Mouse (Mus musculus) heart, embryonic 12.5 days (tissue): ENCODE measurements around the gene Odf4. TPM values are rescaled to one million over a fixed set of nuclear protein-coding genes. Genes with fewer than 3 reads are reported as not detected.
"Not testable (repeated sequence)": the region's sequence is repeated elsewhere in the genome, so short reads cannot be mapped to it uniquely, and the experiment has no call there.

Source experiments
- ATAC-seq: fragments of 200-750 bp; cut with Nextera tagmentation; 2 replicates; pipeline ENCODE4 v1.8.0; 2017; ENCODE audit warnings: moderate TSS enrichment, moderate library complexity; ENCODE audit not compliant: insufficient number of reproducible peaks, low FRiP score
- H3K27ac ChIP-seq: fragments of 300-500 bp; sonication (generic); 2 replicates; pipeline ENCODE4 v1.5.1; 2016; ENCODE audit warnings: mild to moderate bottlenecking, moderate library complexity; ENCODE audit not compliant: poor library complexity, severe bottlenecking
- H3K27me3 ChIP-seq: fragments of 300-500 bp; sonication (generic); replicated peaks from 2 replicates; pipeline ENCODE4 v1.6.1; 2016; ENCODE audit warnings: mild to moderate bottlenecking, moderate library complexity
- H3K36me3 ChIP-seq: fragments of 300-500 bp; sonication (generic); 2 replicates; pipeline ENCODE4 v1.6.1; 2016; ENCODE audit warnings: mild to moderate bottlenecking, moderate library complexity
- H3K4me1 ChIP-seq: fragments of 300-500 bp; sonication (generic); replicated peaks from 2 replicates; pipeline ENCODE4 v1.6.1; 2016; ENCODE audit warnings: mild to moderate bottlenecking
- H3K4me2 ChIP-seq: fragments of 300-500 bp; sonication (generic); 2 replicates; pipeline ENCODE4 v1.6.1; 2016; ENCODE audit warnings: mild to moderate bottlenecking, moderate library complexity
- H3K4me3 ChIP-seq: fragments of 300-500 bp; sonication (generic); 2 replicates; pipeline ENCODE4 v1.5.1; 2016; ENCODE audit warnings: mild to moderate bottlenecking
- H3K9ac ChIP-seq: fragments of 300-500 bp; sonication (generic); 2 replicates; pipeline ENCODE4 v1.6.1; 2016; ENCODE audit warnings: mild to moderate bottlenecking, moderate library complexity
- H3K9me3 ChIP-seq: fragments of 300-500 bp; sonication (generic); replicated peaks from 2 replicates; pipeline ENCODE4 v1.6.1; 2016; ENCODE audit warnings: mild to moderate bottlenecking, moderate library complexity
- WGBS: fragments of 180-500 bp; shearing (Covaris S2); methylation state at CpG from one replicate; pipeline ENCODE4 v1.1.7; 2016; 5-methylcytosine and 5-hydroxymethylcytosine counted together
- polyA plus RNA-seq: library from polyadenylated mRNA; unstranded; fragments of >200 nt; fragmentation: Nextera tagmentation; extraction: Ambion mirVana; gene quantifications from 2 replicates; pipeline ENCODE4 v1.2.1, GENCODE M21; 2016

Odf4 gene
- not detected in 2 replicates for polyA plus RNA-seq

DNA sequence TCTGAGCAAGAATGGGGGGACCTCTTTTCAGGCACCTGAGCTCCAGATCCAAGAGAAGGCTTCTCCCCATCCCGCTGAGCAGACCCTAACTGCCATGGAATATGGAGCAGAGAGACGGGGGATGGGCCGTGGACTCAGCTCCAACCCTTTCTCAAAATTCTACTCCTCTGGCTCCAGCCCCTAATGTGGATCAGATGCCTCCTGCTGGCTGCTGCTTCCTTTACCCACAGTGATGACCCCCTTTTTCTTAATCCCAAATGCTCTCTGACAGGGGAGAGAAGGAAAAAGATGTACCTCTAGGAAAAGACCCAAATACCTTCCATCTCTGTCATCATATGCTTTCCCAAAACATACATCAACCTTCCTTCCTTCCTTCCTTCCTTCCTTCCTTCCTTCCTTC, at the start of gene Odf4:
Gene Odf4, minus strand, starts transcription at position 101 of the 400 bp plus-strand sequence.
- WGBS, result 65% methylated on average over 3 of the region's 3 CpGs
- no peak within 1 kb of the TSS for H3K9ac ChIP-seq
- no peak within 1 kb of the TSS for H3K4me3 ChIP-seq
- H3K4me2 ChIP-seq, result no peak within 1 kb of the TSS
- peaks cover 7% of the 10 kb centered on the region; the same call in 1 of the 2 replicates for H3K27me3 ChIP-seq
- no peaks in the 10 kb centered on the region for H3K9me3 ChIP-seq
- no peaks in the 10 kb centered on the region for H3K4me1 ChIP-seq
- H3K27ac ChIP-seq, result no peak within 1 kb of the TSS
- H3K36me3 ChIP-seq, result no peaks in the 10 kb centered on the region
- no peak for ATAC-seq

DNA sequence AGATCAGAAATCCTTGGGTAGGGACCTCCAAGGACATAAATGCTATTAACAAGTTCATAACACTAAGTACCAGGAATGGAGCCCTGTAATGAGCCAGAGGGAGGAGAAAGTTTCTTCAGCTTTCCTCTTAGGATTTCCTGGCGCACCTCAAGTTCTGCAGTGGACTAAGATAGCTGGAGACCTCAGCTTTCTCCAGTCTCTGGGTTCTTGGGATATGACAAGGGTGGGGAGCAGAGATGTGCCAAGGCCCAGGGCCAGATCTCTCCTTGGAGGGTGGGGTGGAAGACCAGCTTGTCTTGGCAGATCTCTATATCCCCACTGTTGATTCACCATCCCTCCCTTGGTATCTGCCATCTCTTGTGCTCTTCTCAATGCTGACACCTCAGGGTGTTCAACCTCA, 48.7 kb upstream of the Odf4 start:
- Histone ChIP-seq H3K27me3 (no peaks in the 10 kb centered on the region; the same call in 1 of the 2 replicates), H3K4me3 (no peak overlapping the region), H3K4me2 (no peak overlapping the region), H3K9me3 (no peaks in the 10 kb centered on the region), H3K4me1 (peaks cover 26% of the 10 kb centered on the region), H3K27ac (no peak overlapping the region), H3K36me3 (no peaks in the 10 kb centered on the region), H3K9ac (no peak overlapping the region)
- no peak for ATAC-seq
- 88% methylated on average over 1 of the region's 1 CpGs for WGBS

DNA sequence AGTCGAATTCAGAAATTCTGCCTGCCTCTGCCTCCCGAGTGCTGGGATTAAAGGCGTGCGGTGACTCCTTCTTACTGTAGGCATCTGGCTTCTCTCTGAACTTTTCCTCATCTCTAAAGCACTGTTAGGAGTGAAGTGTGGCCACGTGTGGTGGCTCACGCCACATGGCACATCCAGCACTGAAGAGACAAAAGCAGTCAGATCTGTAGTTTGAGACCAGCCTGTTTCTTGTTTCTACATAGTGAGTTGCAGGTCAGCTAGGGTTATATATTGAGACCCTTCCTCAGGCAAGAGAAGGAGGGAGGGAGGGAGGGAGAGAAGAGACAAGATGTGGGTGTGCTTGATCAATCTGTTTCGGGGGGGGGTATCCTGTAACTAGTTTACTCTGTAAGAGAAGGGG, 48.2 kb upstream of the Odf4 start, which contains the start of gene Rangrf:
Gene Rangrf, minus strand, starts transcription at position 101 of the 400 bp plus-strand sequence.
- Histone ChIP-seq H3K4me1 (peaks cover 30% of the 10 kb centered on the region), H3K27ac (no peak within 1 kb of the TSS), H3K27me3 (no peaks in the 10 kb centered on the region; the same call in 1 of the 2 replicates), H3K4me2 (peak within 1 kb of the TSS; percentile 63), H3K4me3 (peak within 1 kb of the TSS; percentile 53), H3K36me3 (no peaks in the 10 kb centered on the region), H3K9me3 (no peaks in the 10 kb centered on the region), H3K9ac (no peak within 1 kb of the TSS)
- no peak for ATAC-seq
- 69% methylated on average over 7 of the region's 7 CpGs for WGBS

DNA sequence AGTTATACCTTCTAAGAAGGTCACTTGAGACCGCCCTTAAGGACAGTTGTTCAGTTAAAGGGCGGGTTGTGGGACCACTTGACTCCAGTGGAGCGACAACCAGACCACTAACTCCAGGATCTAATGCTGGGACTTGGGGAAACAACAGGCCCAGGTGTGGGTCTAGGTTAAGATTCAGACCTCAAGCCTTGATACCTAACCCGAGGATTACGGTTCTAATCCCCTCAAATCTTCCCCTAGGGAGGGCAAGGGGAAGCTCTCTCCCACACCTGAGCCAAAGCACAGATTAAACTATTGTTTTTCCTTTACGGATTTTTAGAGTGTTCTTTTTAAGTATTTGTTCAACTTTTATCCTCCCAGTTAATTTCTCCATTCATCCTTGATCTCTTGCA, 47.2 kb upstream of the Odf4 start:
- H3K9me3 ChIP-seq, result no peaks in the 10 kb centered on the region
- peak overlapping the region; percentile 63 for H3K4me2 ChIP-seq

DNA sequence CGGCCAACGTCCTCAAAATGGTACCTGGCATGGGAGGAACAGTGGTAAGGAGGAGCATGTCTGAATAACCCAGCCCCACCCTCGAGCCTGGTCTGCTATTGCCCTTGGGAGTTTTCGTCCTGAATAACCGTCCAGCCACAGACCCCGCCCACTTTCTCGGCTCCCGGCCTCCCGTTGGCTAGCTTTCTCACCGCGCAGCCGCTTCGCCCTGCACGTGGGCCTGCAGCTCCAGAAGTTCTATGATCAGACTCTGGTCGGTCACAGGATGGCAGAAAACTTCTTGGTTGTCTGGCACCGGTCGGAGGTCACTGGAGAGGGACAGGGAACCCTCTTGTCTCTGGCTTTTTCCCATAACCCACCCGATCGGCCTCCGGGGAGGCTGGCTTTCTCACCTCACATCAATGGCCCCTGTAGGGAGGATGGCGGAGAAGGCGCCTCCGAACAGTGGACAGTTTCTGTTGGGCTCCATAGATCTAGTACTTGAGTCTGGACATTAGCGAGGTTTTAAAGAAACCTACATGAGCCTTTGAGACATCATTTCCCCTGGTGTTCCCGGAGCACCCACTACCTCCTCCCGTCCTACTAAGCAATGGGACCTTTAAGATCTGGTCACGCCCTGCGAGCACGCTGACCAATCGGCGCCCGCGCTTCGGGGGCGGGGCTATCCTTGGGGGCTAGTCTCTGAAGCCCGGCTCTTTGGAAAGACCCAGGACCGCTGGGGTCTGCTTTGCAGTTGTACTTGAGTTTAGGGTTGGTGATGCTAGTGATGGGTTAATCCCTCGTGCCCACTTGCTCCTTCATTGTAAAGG, 46.6 kb upstream of the Odf4 start:
- not testable (repeated sequence) for H3K36me3 ChIP-seq, H3K27me3 ChIP-seq, H3K27ac ChIP-seq, H3K9me3 ChIP-seq
- H3K4me2 ChIP-seq, result peak overlapping the region; percentile 63
- WGBS, result under 1% methylated on average over 38 of the region's 38 CpGs
- peak; percentile 89 for ATAC-seq
- peak overlapping the region; percentile 53 for H3K4me3 ChIP-seq
- H3K9ac ChIP-seq, result peak overlapping the region; percentile 62
- H3K4me1 ChIP-seq, result peaks cover 37% of the 10 kb centered on the region

More for the DNA sequence above, 47.2 kb upstream of the Odf4 start:
- Histone ChIP-seq H3K9ac (no peak overlapping the region), H3K27ac (no peak overlapping the region), H3K4me3 (peak overlapping the region; percentile 53), H3K27me3 (peaks cover 4% of the 10 kb centered on the region; the same call in 1 of the 2 replicates), H3K36me3 (no peaks in the 10 kb centered on the region), H3K4me1 (peaks cover 31% of the 10 kb centered on the region)
- no peak for ATAC-seq
- 28% methylated on average over 6 of the region's 6 CpGs for WGBS

DNA sequence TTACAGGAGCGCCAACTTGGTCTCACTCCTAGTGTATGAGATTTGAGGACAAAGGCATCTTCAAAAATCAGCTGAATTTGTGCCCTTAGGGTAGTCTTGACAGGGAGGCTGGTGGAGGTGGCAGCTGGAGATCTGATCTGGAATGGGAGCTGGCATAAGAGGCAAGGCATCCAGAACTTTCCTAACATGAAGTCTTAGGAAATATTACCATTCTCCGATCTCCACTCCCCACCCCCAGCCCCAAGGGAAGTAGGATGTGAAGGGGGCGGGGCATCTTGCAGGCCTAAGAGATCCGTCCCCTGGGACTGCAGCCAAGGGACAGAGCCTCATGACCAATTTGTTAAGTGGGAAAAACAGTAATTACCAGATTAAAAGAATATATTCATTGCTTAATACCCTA, 43.4 kb upstream of the Odf4 start:
- no peaks in the 10 kb centered on the region for H3K9me3 ChIP-seq
- no peak for ATAC-seq
- no peak overlapping the region for H3K27ac ChIP-seq
- H3K4me3 ChIP-seq, result no peak overlapping the region
- 0 out of 2 replicates have a peak, but pooled peaks cover 10% of the 10 kb centered on the region for H3K27me3 ChIP-seq
- 59% methylated on average over 4 of the region's 4 CpGs for WGBS
- no peaks in the 10 kb centered on the region for H3K36me3 ChIP-seq
- no peak overlapping the region for H3K9ac ChIP-seq
- H3K4me2 ChIP-seq, result no peak overlapping the region
- H3K4me1 ChIP-seq, result peaks cover 45% of the 10 kb centered on the region

DNA sequence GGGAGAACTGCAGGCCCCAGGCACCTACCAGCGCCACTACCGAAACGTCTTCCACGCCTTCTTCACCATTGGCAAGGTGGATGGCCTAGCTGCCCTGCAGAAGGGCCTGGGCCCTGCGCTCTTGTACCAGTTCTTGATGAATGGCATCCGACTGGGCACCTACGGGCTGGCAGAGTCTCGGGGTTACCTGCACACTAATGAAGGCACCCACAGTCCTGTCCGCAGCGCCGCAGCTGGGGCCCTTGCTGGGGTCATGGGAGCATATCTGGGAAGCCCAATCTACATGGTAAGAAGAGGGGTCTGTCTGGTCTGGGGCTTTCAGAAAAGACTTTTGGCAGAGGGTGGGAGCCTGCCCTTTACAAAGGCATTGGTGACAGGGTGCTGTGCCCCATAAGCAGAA, 41.9 kb upstream of the Odf4 start:
- no peaks in the 10 kb centered on the region for H3K36me3 ChIP-seq
- no peak for ATAC-seq
- 0 out of 2 replicates have a peak, but pooled peaks cover 10% of the 10 kb centered on the region for H3K27me3 ChIP-seq
- no peak overlapping the region for H3K27ac ChIP-seq
- H3K4me2 ChIP-seq, result peak overlapping the region; percentile 98
- 0 out of 2 replicates have a peak overlapping the region, but pooled peaks have one; percentile 53 for H3K9ac ChIP-seq
- WGBS, result 80% methylated on average over 11 of the region's 11 CpGs
- no peak overlapping the region for H3K4me3 ChIP-seq
- peaks cover 45% of the 10 kb centered on the region for H3K4me1 ChIP-seq
- no peaks in the 10 kb centered on the region for H3K9me3 ChIP-seq

DNA sequence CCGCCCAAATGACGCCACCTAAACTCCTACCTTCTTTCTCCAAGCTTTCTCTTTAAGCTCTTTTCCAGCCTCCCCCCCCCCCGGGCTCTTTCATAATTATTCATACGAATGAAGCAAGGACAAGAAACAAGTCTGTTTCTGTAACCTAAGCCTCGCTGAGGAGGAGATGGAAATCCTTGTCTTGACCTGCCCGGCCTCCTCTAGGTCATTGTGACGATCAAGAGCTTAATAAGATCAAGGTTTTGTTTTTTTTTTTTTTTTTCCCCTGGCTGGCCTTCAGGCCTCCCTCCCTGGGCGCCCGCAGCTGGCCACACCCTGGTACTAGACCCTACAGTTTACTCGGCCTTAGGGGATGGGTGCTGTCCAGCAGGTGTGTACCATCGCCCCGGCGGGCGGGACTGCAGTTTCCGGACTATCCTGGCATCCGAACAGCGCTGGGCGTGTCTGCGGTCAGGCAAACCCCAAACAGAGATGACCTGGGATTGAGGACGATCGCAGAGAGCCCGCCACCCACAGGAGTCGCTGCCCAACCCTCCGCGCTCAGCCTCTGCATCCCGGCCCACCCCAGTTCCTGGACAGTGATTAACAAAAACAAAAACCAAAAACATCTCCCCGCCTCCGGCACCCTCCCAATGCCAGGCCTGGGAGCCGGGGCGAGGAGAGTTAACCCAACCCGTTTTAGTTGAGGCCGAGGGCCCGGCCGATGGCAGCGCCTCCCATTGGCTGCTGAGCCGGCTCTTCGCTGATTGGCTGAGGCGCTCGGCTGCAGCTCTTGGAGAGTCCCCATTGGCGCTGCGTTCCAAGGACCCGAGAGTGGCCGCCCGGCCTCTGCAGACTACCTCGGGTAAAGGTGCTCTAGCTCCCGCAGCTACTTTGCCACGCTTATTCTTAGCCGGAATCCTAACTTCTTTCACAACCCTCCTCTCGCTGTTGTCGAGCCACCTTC, 40.7 kb upstream of the Odf4 start, which contains the start of gene Slc25a35:
Gene Slc25a35, plus strand, starts transcription at position 795 of the 946 bp plus-strand sequence.
- peaks cover 44% of the 10 kb centered on the region for H3K4me1 ChIP-seq
- H3K36me3 ChIP-seq, result no peaks in the 10 kb centered on the region
- H3K9me3 ChIP-seq, result no peaks in the 10 kb centered on the region
- H3K4me2 ChIP-seq, result peak within 1 kb of the TSS; percentile 98
- peak within 1 kb of the TSS; percentile 26; the same call in 1 of the 2 replicates for H3K27ac ChIP-seq
- H3K27me3 ChIP-seq, result 0 out of 2 replicates have a peak, but pooled peaks cover 10% of the 10 kb centered on the region
- peak within 1 kb of the TSS; percentile 75 for H3K9ac ChIP-seq
- peak within 1 kb of the TSS; percentile 66 for H3K4me3 ChIP-seq
- ATAC-seq, result peak; percentile 94
- WGBS, result under 1% methylated on average over 50 of the region's 50 CpGs

DNA sequence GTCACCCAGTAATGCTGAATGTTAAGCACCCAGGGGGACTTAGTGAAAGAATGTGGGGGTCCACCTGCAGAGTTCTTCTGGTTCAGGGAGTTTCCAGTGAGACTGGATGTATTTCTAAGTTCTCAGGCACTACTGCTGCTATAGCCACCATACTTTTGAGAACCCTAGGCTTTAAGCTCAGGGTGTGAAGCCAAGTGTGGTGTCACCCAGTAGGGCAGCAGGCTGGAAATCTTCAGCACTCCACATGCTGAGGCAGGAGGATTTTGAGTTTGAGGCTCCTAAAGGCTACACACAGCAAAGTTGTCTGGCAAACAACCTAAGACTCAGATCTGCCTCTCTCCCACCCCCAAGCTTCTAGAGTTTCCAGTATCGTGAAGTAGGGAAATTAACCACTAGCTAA, 39.7 kb upstream of the Odf4 start:
- H3K4me1 ChIP-seq, result peaks cover 36% of the 10 kb centered on the region
- H3K27ac ChIP-seq, result no peak overlapping the region
- no peaks in the 10 kb centered on the region for H3K9me3 ChIP-seq
- H3K9ac ChIP-seq, result no peak overlapping the region
- H3K4me3 ChIP-seq, result no peak overlapping the region
- 0 out of 2 replicates have a peak, but pooled peaks cover 10% of the 10 kb centered on the region for H3K27me3 ChIP-seq
- no peak for ATAC-seq
- 37% methylated on average over 1 of the region's 1 CpGs for whole genome bisulfite sequencing
- H3K4me2 ChIP-seq, result no peak overlapping the region
- no peaks in the 10 kb centered on the region for H3K36me3 ChIP-seq

DNA sequence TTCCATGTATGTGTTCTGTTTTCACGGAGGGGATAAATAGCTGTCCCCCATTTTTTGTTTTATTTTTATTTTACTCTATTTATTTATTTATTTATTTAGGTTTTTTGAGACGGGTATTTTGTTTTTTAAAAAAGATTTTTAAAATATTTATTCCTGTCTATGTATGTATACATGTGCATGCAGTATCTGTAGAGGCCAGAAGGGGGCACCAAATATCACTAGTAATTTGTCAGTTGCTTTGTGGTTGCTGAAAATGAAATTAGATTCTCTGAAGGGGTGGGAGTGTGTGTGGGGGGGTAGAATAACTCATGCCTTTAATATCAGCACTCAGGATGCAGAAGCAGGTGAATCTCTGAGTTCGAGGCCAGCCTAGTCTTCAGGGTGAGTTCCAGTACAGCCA, 39.0 kb upstream of the Odf4 start:
- Histone ChIP-seq H3K9ac (no peak overlapping the region), H3K4me3 (no peak overlapping the region), H3K27ac (no peak overlapping the region), H3K9me3 (no peaks in the 10 kb centered on the region), H3K36me3 (no peaks in the 10 kb centered on the region), H3K4me2 (no peak overlapping the region), H3K27me3 (0 out of 2 replicates have a peak, but pooled peaks cover 10% of the 10 kb centered on the region), H3K4me1 (peaks cover 29% of the 10 kb centered on the region)
- no peak for ATAC-seq
- 34% methylated on average over 3 of the region's 3 CpGs for WGBS
